In the genomic region with DNA sequence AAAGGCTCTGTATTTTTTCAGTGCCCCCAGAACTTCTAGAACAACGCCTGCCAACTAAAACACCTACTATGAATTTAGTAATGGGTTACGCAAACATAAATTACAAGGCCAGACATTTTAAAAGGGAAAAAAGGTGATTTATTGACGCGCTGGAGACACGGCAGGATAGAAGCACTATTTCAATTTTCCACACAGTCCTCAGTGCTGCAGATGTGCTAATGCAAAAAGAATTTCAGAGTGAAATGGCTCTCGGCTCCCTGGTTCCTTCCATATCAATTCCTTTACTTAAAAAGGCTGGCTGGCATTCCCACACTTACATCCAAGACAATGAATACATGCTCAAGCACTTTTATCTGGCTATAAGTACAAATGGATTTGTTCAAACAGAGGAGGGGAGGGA, we compare ENCODE assay signal across 11 mouse cellular contexts.
DNase-seq lines count a peak whose midpoint lies in the region; ATAC-seq and TF ChIP-seq lines count a peak whose summit lies in the region.
"Had no signal": no experiment of that assay in that cellular context is flagged by ENCODE, and none has a peak within 500 bp of the region (broad histone marks: within the 10 kb centered on the region; RNA-seq: fewer than 3 reads in every experiment).

No protein-coding gene starts in this region.

- H3K9ac ChIP-seq in heart, embryonic 16.5 days (ENCODE audit: low read length) = peak overlapping the region; percentile 42; the same call in 1 of the 2 replicates
- H3K9ac ChIP-seq in liver, postnatal 0 days (replicated peaks) = no peak overlapping the region
- no peak overlapping the region for H3K9ac ChIP-seq in liver, embryonic 11.5 days (ENCODE audit: low read depth, low read length)
- H3K9ac ChIP-seq in intestine, embryonic 15.5 days = no peak overlapping the region
- no peak overlapping the region for H3K9ac ChIP-seq in neural tube, embryonic 15.5 days (replicated peaks)
- H3K9ac ChIP-seq: embryonic facial prominence, embryonic 15.5 days had no signal

- H3K9me3 ChIP-seq in heart, embryonic 16.5 days (replicated peaks; ENCODE audit: control insufficient read depth, low read length) = no peaks in the 10 kb centered on the region
- no peaks in the 10 kb centered on the region for H3K9me3 ChIP-seq in liver, postnatal 0 days (ENCODE audit: low read length)
- H3K9me3 ChIP-seq in liver, embryonic 11.5 days (ENCODE audit: control insufficient read depth, low read length) = no peaks in the 10 kb centered on the region
- H3K9me3 ChIP-seq in intestine, embryonic 15.5 days = no peaks in the 10 kb centered on the region
- H3K9me3 ChIP-seq in neural tube, embryonic 15.5 days (replicated peaks) = no peaks in the 10 kb centered on the region
- H3K9me3 ChIP-seq: embryonic facial prominence, embryonic 15.5 days had no signal

- ATAC-seq in heart, embryonic 16.5 days (replicated peaks; ENCODE audit: extremely low read depth, insufficient read depth, low FRiP score) = peak; percentile 26; the same call in 1 of the 2 replicates
- no peak for ATAC-seq in liver, postnatal 0 days
- no peak for ATAC-seq in liver, embryonic 11.5 days (replicated peaks; ENCODE audit: low FRiP score)
- peak; percentile 27; the same call in 1 of the 2 replicates for ATAC-seq in intestine, embryonic 15.5 days
- ATAC-seq in neural tube, embryonic 15.5 days (ENCODE audit: low FRiP score) = no peak

- no peak overlapping the region for H3K4me3 ChIP-seq in heart, embryonic 16.5 days (ENCODE audit: low read length)
- no peak overlapping the region for H3K4me3 ChIP-seq in liver, postnatal 0 days (ENCODE audit: low read depth, low read length)
- H3K4me3 ChIP-seq in liver, embryonic 11.5 days (ENCODE audit: low read depth, low read length) = no peak overlapping the region
- no peak overlapping the region for H3K4me3 ChIP-seq in intestine, embryonic 15.5 days (replicated peaks)
- no peak overlapping the region for H3K4me3 ChIP-seq in neural tube, embryonic 15.5 days (replicated peaks)
- H3K4me3 ChIP-seq: embryonic facial prominence, embryonic 15.5 days had no signal

- no peak for DNase-seq in heart, postnatal 36 days
- no peak for DNase-seq in liver, postnatal 0 days
- no peak for DNase-seq in liver, embryonic 11.5 days (ENCODE audit: low spot score)
- no peak for DNase-seq in layer of hippocampus, postnatal 14 days (ENCODE audit: low spot score in 2 of 2)
- DNase-seq: cerebellum, adult 8-10 months; lung, postnatal 4 days; right cerebral cortex, postnatal 14 days had no signal

- H3K36me3 ChIP-seq in heart, embryonic 16.5 days (ENCODE audit: control insufficient read depth, insufficient read depth) = 0 out of 2 replicates have a peak, but pooled peaks cover 2% of the 10 kb centered on the region
- H3K36me3 ChIP-seq in liver, postnatal 0 days (replicated peaks; ENCODE audit: insufficient read depth, low read length) = 0 out of 2 replicates have a peak, but pooled peaks cover 3% of the 10 kb centered on the region
- no peaks in the 10 kb centered on the region for H3K36me3 ChIP-seq in liver, embryonic 11.5 days (ENCODE audit: control insufficient read depth, insufficient read depth, low read length)
- no peaks in the 10 kb centered on the region for H3K36me3 ChIP-seq in intestine, embryonic 15.5 days
- H3K36me3 ChIP-seq in neural tube, embryonic 15.5 days = no peaks in the 10 kb centered on the region
- H3K36me3 ChIP-seq: embryonic facial prominence, embryonic 15.5 days had no signal

- peak overlapping the region; percentile 88 for H3K27ac ChIP-seq in heart, embryonic 16.5 days (ENCODE audit: low read length)
- peak overlapping the region; percentile 72 for H3K27ac ChIP-seq in liver, postnatal 0 days (ENCODE audit: low read depth)
- H3K27ac ChIP-seq in liver, embryonic 11.5 days (ENCODE audit: low read depth, low read length) = no peak overlapping the region
- H3K27ac ChIP-seq in intestine, embryonic 15.5 days = peak overlapping the region; percentile 34
- peak overlapping the region; percentile 54; the same call in 1 of the 2 replicates for H3K27ac ChIP-seq in neural tube, embryonic 15.5 days (replicated peaks)
- H3K27ac ChIP-seq: embryonic facial prominence, embryonic 15.5 days had no signal

- peak overlapping the region; percentile 33 for H3K4me2 ChIP-seq in heart, embryonic 16.5 days (ENCODE audit: low read depth, low read length)
- H3K4me2 ChIP-seq in liver, postnatal 0 days (ENCODE audit: low read depth, low read length) = no peak overlapping the region
- no peak overlapping the region for H3K4me2 ChIP-seq in liver, embryonic 11.5 days
- no peak overlapping the region for H3K4me2 ChIP-seq in intestine, embryonic 15.5 days (replicated peaks)
- no peak overlapping the region for H3K4me2 ChIP-seq in neural tube, embryonic 15.5 days
- H3K4me2 ChIP-seq: embryonic facial prominence, embryonic 15.5 days had no signal

- intact Hi-C loops in heart, postnatal 36 days (cut with DNase I) = no loop called here

- WGBS in heart, embryonic 16.5 days = 46% methylated on average over 6 of the region's 6 CpGs
- WGBS in liver, postnatal 0 days (ENCODE audit: insufficient replicate concordance) = 81% methylated on average over 6 of the region's 6 CpGs
- WGBS in liver, embryonic 11.5 days = 71% methylated on average over 6 of the region's 6 CpGs
- WGBS in intestine, embryonic 15.5 days = 45% methylated on average over 6 of the region's 6 CpGs
- WGBS in neural tube, embryonic 15.5 days = 56% methylated on average over 6 of the region's 6 CpGs

- TF ChIP-seq CTCF in liver, postnatal 0 days (IDR thresholded peaks at IDR 0.05; ENCODE audit: low read depth) = no peak

- no peaks in the 10 kb centered on the region for H3K27me3 ChIP-seq in heart, embryonic 16.5 days (ENCODE audit: control insufficient read depth, insufficient read depth, low read length)
- H3K27me3 ChIP-seq in liver, postnatal 0 days (ENCODE audit: insufficient read depth, low read length) = no peaks in the 10 kb centered on the region
- H3K27me3 ChIP-seq in liver, embryonic 11.5 days (replicated peaks; ENCODE audit: control insufficient read depth, insufficient read depth, low read length) = no peaks in the 10 kb centered on the region
- no peaks in the 10 kb centered on the region for H3K27me3 ChIP-seq in intestine, embryonic 15.5 days (replicated peaks)
- H3K27me3 ChIP-seq in neural tube, embryonic 15.5 days (replicated peaks) = no peaks in the 10 kb centered on the region
- H3K27me3 ChIP-seq: embryonic facial prominence, embryonic 15.5 days had no signal

- H3K4me1 ChIP-seq in heart, embryonic 16.5 days (ENCODE audit: control insufficient read depth, insufficient read depth, low read length) = peaks cover 71% of the 10 kb centered on the region
- peaks cover 9% of the 10 kb centered on the region for H3K4me1 ChIP-seq in liver, postnatal 0 days (ENCODE audit: insufficient read depth)
- H3K4me1 ChIP-seq in liver, embryonic 11.5 days (replicated peaks; ENCODE audit: control insufficient read depth, insufficient read depth, low read length) = peaks cover 12% of the 10 kb centered on the region
- H3K4me1 ChIP-seq in intestine, embryonic 15.5 days (replicated peaks) = peaks cover 16% of the 10 kb centered on the region
- peaks cover 58% of the 10 kb centered on the region for H3K4me1 ChIP-seq in neural tube, embryonic 15.5 days

- TF ChIP-seq EP300 in liver, postnatal 0 days (IDR thresholded peaks at IDR 0.05; ENCODE audit: low read depth) = no peak

Comparison
In these comparisons a context has a peak if more than half of its experiments do, and no peak if none do; other contexts are left out.
1. ATAC-seq: peak in heart, embryonic 16.5 days (single experiment) and intestine, embryonic 15.5 days (single experiment); none in liver, postnatal 0 days (single experiment), liver, embryonic 11.5 days (single experiment) and neural tube, embryonic 15.5 days (single experiment).